Mouse (Mus musculus): ENCODE results near the gene Shb. TPM values are rescaled to one million over a fixed set of nuclear protein-coding genes. Genes with fewer than 3 reads are reported as not detected.

The Shb gene
- 8.6 and 8.8 TPM in 2 replicates for polyA plus RNA-seq (2015; fragmentation: Nextera tagmentation; extraction: Ambion mirVana)

DNA sequence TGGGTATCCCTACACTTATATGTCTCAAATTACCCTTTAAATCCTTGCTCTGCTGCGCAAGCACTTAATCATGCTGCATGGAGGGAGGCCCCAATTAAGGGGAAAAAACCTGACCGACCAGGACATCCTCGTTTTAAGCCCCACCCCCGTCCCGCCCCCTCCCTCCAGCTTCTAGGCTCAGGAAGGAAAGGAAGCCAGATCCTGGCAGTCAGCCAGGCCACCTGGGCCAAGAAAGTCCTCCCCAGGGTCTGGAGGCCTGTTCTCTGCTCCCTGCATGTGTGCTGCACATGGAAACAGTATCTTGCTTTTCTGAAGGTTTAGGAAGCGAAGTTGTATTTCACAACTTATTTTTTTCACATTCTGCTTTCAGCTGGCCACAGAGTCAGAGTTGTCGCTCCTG is at the start of gene Shb:
Gene Shb (minus strand): TSS at position 96 of the 400 bp plus-strand sequence.
- WGBS = 16% methylated on average over 7 of the region's 7 CpGs
- no peak for ATAC-seq (ENCODE audit: extremely low read depth, insufficient number of reproducible peaks, low FRiP score, low TSS enrichment)
- H3K4me2 ChIP-seq = peak within 1 kb of the TSS; percentile 84
- H3K9me3 ChIP-seq = no peaks in the 10 kb centered on the region
- H3K9ac ChIP-seq = peak within 1 kb of the TSS; percentile 52
- peak within 1 kb of the TSS; percentile 80 for H3K4me3 ChIP-seq
- H3K4me1 ChIP-seq = peaks cover 38% of the 10 kb centered on the region
- peak within 1 kb of the TSS; percentile 97 for H3K27ac ChIP-seq (replicated peaks)
- no peaks in the 10 kb centered on the region; the same call in 1 of the 2 replicates for H3K27me3 ChIP-seq (replicated peaks)
- H3K36me3 ChIP-seq = no peaks in the 10 kb centered on the region

DNA sequence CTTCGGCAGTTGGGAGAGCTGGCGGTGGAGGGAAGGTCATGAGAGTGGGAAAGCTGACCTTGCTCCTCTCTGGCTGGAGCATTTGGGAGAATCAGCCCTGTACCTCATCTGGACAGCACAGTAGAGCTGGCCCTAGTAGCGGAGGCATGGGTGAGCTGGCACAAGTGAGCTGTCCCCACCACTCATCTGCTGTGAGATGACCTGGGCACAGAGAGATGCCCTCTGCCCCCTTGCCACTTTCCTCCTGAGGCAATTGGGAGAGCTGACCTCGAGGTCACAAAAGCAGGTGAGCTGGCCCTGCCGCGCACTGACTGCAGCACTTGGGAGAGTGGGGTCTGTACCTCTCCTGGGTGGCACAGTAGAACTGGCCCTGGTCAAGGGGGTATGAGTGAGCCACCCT is 48.8 kb upstream of the Shb start:
- Histone ChIP-seq H3K4me3 (no peak overlapping the region), H3K36me3 (no peaks in the 10 kb centered on the region), H3K9ac (no peak overlapping the region), H3K4me1 (peaks cover 17% of the 10 kb centered on the region), H3K27ac (replicated peaks) (no peak overlapping the region), H3K4me2 (no peak overlapping the region), H3K27me3 (replicated peaks) (peaks cover 21% of the 10 kb centered on the region), H3K9me3 (no peaks in the 10 kb centered on the region)
- 79% methylated on average over 6 of the region's 6 CpGs for WGBS
- ATAC-seq (ENCODE audit: extremely low read depth, insufficient number of reproducible peaks, low FRiP score, low TSS enrichment) = no peak

GRCm38 (mm10) chr4:45578554-45579370 is 46.5 kb upstream of the Shb start:
- Histone ChIP-seq H3K4me2 (no peak overlapping the region), H3K4me1 (peaks cover 17% of the 10 kb centered on the region), H3K9ac (no peak overlapping the region), H3K36me3 (no peaks in the 10 kb centered on the region), H3K27me3 (replicated peaks) (no peaks in the 10 kb centered on the region; the same call in 1 of the 2 replicates), H3K4me3 (no peak overlapping the region), H3K9me3 (no peaks in the 10 kb centered on the region), H3K27ac (replicated peaks) (no peak overlapping the region)
- ATAC-seq (ENCODE audit: extremely low read depth, insufficient number of reproducible peaks, low FRiP score, low TSS enrichment) = no peak
- 40% methylated on average over 22 of the region's 22 CpGs for WGBS

DNA sequence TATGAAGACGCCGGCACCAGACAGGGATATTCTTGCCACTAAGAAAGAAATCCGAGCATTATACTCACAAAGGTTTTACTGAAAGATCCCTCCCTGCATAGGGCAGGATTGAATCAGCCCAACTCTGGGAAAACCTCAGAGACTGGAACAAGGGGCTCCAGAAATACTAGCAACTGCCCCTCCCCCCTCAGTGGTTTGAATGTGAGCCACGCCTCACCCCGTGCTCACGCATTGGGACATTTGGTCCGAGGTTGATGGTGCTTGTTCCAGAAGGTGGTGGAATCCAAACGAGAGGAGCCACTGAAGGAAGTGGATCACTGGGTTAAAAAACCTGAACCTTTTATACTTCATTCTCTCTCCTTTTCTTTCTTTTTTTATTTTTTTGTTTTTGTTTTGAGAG is 45.4 kb upstream of the Shb start:
- no peak overlapping the region for H3K4me3 ChIP-seq
- 57% methylated on average over 8 of the region's 8 CpGs for WGBS
- no peak overlapping the region for H3K4me2 ChIP-seq
- no peak for ATAC-seq (ENCODE audit: extremely low read depth, insufficient number of reproducible peaks, low FRiP score, low TSS enrichment)
- H3K4me1 ChIP-seq = peaks cover 10% of the 10 kb centered on the region
- H3K9me3 ChIP-seq = no peaks in the 10 kb centered on the region
- peaks cover 3% of the 10 kb centered on the region; the same call in 1 of the 2 replicates for H3K27me3 ChIP-seq (replicated peaks)
- H3K36me3 ChIP-seq = no peaks in the 10 kb centered on the region
- H3K9ac ChIP-seq = no peak overlapping the region
- H3K27ac ChIP-seq (replicated peaks) = no peak overlapping the region

GRCm38 (mm10) chr4:45574614-45575169 is 42.4 kb upstream of the Shb start:
- Histone ChIP-seq H3K4me1 (0 out of 2 replicates have a peak, but pooled peaks cover 5% of the 10 kb centered on the region), H3K4me2 (peak overlapping the region; percentile 27; the same call in 1 of the 2 replicates), H3K27ac (replicated peaks) (no peak overlapping the region), H3K9ac (no peak overlapping the region), H3K9me3 (no peaks in the 10 kb centered on the region), H3K4me3 (no peak overlapping the region), H3K27me3 (replicated peaks) (peaks cover 3% of the 10 kb centered on the region; the same call in 1 of the 2 replicates), H3K36me3 (no peaks in the 10 kb centered on the region)
- 45% methylated on average over 15 of the region's 15 CpGs for WGBS
- ATAC-seq (ENCODE audit: extremely low read depth, insufficient number of reproducible peaks, low FRiP score, low TSS enrichment) = no peak

GRCm38 (mm10) chr4:45569521-45569920 is 37.3 kb upstream of the Shb start:
- no peaks in the 10 kb centered on the region for H3K9me3 ChIP-seq
- no peak overlapping the region for H3K9ac ChIP-seq
- no peak overlapping the region for H3K27ac ChIP-seq (replicated peaks)
- H3K4me3 ChIP-seq = no peak overlapping the region
- H3K4me2 ChIP-seq = no peak overlapping the region
- H3K36me3 ChIP-seq = no peaks in the 10 kb centered on the region
- ATAC-seq (ENCODE audit: extremely low read depth, insufficient number of reproducible peaks, low FRiP score, low TSS enrichment) = no peak
- WGBS = 59% methylated on average over 5 of the region's 5 CpGs
- H3K4me1 ChIP-seq = no peaks in the 10 kb centered on the region
- peaks cover 3% of the 10 kb centered on the region; the same call in 1 of the 2 replicates for H3K27me3 ChIP-seq (replicated peaks)

DNA sequence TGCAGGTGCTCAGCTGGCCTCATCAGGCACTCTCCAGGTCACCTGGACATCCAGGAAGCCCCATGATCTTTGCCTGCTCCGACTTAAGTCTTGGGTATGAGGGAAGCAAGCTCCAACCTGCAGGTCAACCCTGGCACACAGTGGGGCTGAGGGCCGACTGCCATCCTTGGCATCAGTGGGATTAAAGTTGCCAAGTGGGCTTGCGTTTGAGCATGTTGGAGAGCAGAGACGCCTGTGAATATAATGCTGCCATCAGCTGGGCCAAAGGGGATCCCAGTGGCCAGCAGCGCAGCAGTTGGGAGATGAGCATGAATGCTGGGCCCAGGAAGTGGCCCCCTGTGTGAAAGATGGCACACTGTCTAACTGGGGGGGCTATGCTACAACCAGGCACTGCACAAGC is 25.9 kb upstream of the Shb start:
- WGBS = 80% methylated on average over 5 of the region's 5 CpGs
- no peaks in the 10 kb centered on the region for H3K9me3 ChIP-seq
- no peaks in the 10 kb centered on the region for H3K4me1 ChIP-seq
- H3K36me3 ChIP-seq = no peaks in the 10 kb centered on the region
- 0 out of 2 replicates have a peak, but pooled peaks cover 4% of the 10 kb centered on the region for H3K27me3 ChIP-seq (replicated peaks)
- H3K4me3 ChIP-seq = no peak overlapping the region
- no peak overlapping the region for H3K9ac ChIP-seq
- H3K27ac ChIP-seq (replicated peaks) = no peak overlapping the region
- H3K4me2 ChIP-seq = no peak overlapping the region
- ATAC-seq (ENCODE audit: extremely low read depth, insufficient number of reproducible peaks, low FRiP score, low TSS enrichment) = no peak

- Histone ChIP-seq H3K9ac (no peak overlapping the region), H3K27ac (replicated peaks) (no peak overlapping the region), H3K36me3 (no peaks in the 10 kb centered on the region), H3K27me3 (replicated peaks) (no peaks in the 10 kb centered on the region), H3K9me3 (no peaks in the 10 kb centered on the region), H3K4me1 (peaks cover 6% of the 10 kb centered on the region; the same call in 1 of the 2 replicates), H3K4me2 (no peak overlapping the region), H3K4me3 (no peak overlapping the region)
- no peak for ATAC-seq (ENCODE audit: extremely low read depth, insufficient number of reproducible peaks, low FRiP score, low TSS enrichment)
- 32% methylated on average over 4 of the region's 4 CpGs for WGBS
Observed at GRCm38 (mm10) chr4:45552571-45552970, 20.3 kb upstream of the Shb start.

DNA sequence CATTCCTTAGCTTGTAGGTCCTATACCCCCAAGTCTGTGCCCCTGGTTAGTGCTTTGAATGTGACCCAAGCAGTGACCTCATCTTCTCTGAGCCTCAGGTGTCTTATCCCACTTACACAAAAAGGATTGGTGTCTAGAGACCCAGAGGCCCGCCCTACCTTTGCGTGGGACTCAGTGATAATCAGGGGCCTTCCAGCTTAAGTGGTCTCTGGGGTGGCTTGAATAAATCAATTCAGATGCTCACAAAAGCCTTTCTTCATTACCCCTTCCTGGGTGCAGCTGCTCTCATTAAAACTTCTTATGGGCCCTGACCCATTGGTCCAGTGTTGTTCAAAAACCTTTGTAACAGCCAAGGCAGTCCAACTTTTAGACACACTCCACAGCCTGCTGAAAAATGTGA is 18.7 kb upstream of the Shb start:
- H3K4me2 ChIP-seq = no peak overlapping the region
- peaks cover 6% of the 10 kb centered on the region; the same call in 1 of the 2 replicates for H3K4me1 ChIP-seq
- WGBS = 72% methylated on average over 2 of the region's 2 CpGs
- no peaks in the 10 kb centered on the region for H3K9me3 ChIP-seq
- H3K36me3 ChIP-seq = no peaks in the 10 kb centered on the region
- no peaks in the 10 kb centered on the region for H3K27me3 ChIP-seq (replicated peaks)
- no peak overlapping the region for H3K27ac ChIP-seq (replicated peaks)
- no peak overlapping the region for H3K4me3 ChIP-seq
- H3K9ac ChIP-seq = no peak overlapping the region
- no peak for ATAC-seq (ENCODE audit: extremely low read depth, insufficient number of reproducible peaks, low FRiP score, low TSS enrichment)

DNA sequence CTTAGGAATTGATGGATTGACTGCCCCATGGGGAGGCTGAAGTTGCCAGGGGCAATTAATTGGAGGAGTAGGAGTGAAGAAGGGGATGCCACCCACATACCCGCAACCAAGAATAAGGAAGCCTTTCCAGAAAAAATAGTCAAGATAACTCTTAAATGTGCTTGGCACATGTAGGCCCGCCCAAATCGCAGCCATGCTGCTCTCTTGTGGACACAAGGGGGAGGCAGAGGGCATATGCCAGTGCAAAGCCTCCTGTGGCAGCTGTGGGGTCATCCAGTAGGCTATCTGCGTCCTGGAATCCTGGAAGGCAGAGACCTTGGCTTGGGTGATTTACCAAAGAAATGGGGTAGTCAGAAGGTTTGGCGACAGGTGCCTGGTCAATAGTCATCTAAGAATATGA is 17.2 kb upstream of the Shb start:
- H3K9me3 ChIP-seq = no peaks in the 10 kb centered on the region
- H3K4me1 ChIP-seq = peaks cover 6% of the 10 kb centered on the region; the same call in 1 of the 2 replicates
- H3K36me3 ChIP-seq = no peaks in the 10 kb centered on the region
- no peak for ATAC-seq (ENCODE audit: extremely low read depth, insufficient number of reproducible peaks, low FRiP score, low TSS enrichment)
- H3K27ac ChIP-seq (replicated peaks) = no peak overlapping the region
- H3K4me3 ChIP-seq = no peak overlapping the region
- H3K9ac ChIP-seq = no peak overlapping the region
- H3K4me2 ChIP-seq = no peak overlapping the region
- no peaks in the 10 kb centered on the region for H3K27me3 ChIP-seq (replicated peaks)
- 69% methylated on average over 5 of the region's 5 CpGs for WGBS

DNA sequence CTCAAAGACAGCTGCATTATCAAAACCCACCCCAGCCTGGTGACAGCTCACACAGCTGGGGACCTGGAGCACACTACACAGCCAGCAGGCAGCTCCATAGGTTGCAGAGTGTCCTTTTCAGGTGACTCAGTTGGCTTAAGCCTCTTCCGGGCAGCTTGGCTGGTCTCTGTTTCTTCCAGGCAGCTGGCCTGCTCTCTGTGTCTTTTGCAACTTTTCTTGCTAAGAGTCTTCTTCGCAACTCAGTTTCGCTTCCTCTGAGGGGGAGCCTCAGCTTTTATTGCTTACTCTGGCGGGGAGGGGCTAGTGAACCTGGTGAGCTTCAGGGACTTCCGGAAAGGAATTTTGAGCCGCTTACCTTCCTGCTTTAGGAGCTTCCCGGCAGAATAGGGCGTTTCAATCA is 13.6 kb upstream of the Shb start:
- Histone ChIP-seq H3K4me1 (no peaks in the 10 kb centered on the region), H3K9me3 (no peaks in the 10 kb centered on the region), H3K4me3 (no peak overlapping the region), H3K9ac (no peak overlapping the region), H3K27ac (replicated peaks) (no peak overlapping the region), H3K36me3 (no peaks in the 10 kb centered on the region), H3K27me3 (replicated peaks) (no peaks in the 10 kb centered on the region), H3K4me2 (no peak overlapping the region)
- WGBS = 69% methylated on average over 8 of the region's 8 CpGs
- no peak for ATAC-seq (ENCODE audit: extremely low read depth, insufficient number of reproducible peaks, low FRiP score, low TSS enrichment)

Measured in heart, embryonic 13.5 days (tissue).